Mouse (Mus musculus) small intestine, adult 2 months (tissue): ENCODE measurements around the gene Psmd13.

Experiments
- CTCF ChIP-seq: fragments of 200-500 bp; IDR thresholded peaks from 2 replicates; pipeline ENCODE4 v1.5.1; 2012; ENCODE audit warnings: low read depth, mild to moderate bottlenecking, control low read depth, inconsistent platforms, low read length, moderate library complexity, mixed read lengths; ENCODE audit not compliant: insufficient replicate concordance, insufficient read length; ENCODE audit errors: extremely low read depth
- POLR2A ChIP-seq: fragments of 200-500 bp; IDR thresholded peaks from 2 replicates; pipeline ENCODE4 v1.6.1; 2012; ENCODE audit warnings: low read depth, mild to moderate bottlenecking, control low read depth, inconsistent platforms, low read length, moderate library complexity

DNA sequence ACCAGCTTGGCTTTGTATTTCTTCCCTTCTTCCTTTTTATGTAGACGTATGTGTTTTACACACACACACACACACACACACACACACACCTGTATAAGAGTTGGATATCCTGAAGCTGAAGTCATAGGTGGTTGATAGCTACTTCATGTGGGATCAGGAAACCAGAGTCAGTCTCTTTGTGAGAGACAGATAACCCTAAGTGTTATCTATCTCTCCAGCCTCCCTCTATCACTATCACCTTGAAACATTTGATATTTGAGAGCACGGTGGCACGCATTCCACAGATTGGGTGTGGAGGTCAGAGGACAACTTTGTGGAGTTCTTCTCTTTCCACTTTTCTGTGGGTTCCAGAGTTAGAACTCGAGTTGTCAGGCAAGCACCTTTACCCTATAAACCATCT is 38.1 kb downstream of the Psmd13 start:
- no peak for TF ChIP-seq CTCF
- no peak for TF ChIP-seq POLR2A
